In the genomic region with DNA sequence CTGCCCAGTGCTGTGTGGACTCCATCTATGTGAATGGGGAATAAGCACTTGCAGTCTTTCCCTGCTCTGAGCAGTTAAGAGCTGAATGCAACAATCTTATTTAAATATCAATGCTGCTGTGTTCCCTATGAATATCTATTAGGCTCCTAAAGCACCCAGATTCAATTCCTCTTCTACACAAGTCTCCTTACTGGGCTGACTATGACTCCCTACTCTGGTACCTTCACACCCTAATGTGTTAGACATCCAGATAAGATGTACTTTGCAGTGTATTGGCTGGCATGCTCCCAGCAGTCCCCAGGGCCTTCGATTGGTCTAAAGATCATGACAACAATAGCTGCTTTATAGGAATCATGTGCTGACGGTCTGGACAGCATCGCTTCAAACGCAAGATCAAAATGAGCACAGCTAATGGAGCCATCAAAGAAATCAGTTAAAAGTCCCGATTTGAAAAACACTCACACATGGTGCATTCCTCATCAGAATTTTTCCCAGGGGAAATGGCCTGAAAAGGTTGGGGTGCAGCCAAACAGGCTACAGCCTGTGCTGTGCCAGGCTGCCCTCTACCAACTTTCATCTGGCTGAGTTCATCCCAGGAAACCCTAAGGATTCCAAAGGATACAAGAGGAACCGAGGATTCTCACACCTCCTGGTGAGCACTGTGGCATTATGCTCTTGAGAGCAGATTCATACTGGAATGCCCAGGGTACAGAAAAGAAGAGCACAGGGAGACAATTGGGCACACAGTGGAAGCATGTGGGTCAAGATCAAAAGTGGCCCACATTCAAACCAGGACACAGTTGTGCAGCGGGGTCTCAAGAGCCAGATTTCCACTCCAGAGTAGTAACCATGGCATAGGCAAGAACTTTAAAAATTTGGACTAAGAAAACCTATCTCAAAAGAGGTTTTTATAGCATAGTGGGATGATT, we compare ENCODE assay signal across 15 mouse cellular contexts.
A peak's percentile ranks its signal among the peaks of the same experiment; 100 is the strongest.
DNase-seq lines count a peak whose midpoint lies in the region; ATAC-seq and TF ChIP-seq lines count a peak whose summit lies in the region.
"Had no signal": no experiment of that assay in that cellular context is flagged by ENCODE, and none has a peak within 500 bp of the region (broad histone marks: within the 10 kb centered on the region; RNA-seq: fewer than 3 reads in every experiment).

No protein-coding gene starts in this region.

- intact Hi-C loops in heart, postnatal 25 days (cut with DNase I) = no loop called here

- WGBS in forebrain, embryonic 12.5 days = 52% methylated on average over 7 of the region's 7 CpGs
- WGBS in midbrain, embryonic 12.5 days = 51% methylated on average over 7 of the region's 7 CpGs

- H3K4me3 ChIP-seq in layer of hippocampus, adult 2 months = no peak overlapping the region
- H3K4me3 ChIP-seq in forebrain, embryonic 12.5 days (replicated peaks) = no peak overlapping the region
- no peak overlapping the region for H3K4me3 ChIP-seq in midbrain, embryonic 12.5 days
- H3K4me3 ChIP-seq: embryonic facial prominence, embryonic 12.5 days; heart, embryonic 10.5 days; myocyte had no signal

- peaks cover 11% of the 10 kb centered on the region; the same call in 1 of the 2 replicates for H3K4me1 ChIP-seq in forebrain, embryonic 12.5 days
- H3K4me1 ChIP-seq in midbrain, embryonic 12.5 days = peaks cover 4% of the 10 kb centered on the region
- H3K4me1 ChIP-seq: heart, embryonic 10.5 days had no signal

- no peaks in the 10 kb centered on the region for H3K27me3 ChIP-seq in forebrain, embryonic 12.5 days
- no peaks in the 10 kb centered on the region for H3K27me3 ChIP-seq in midbrain, embryonic 12.5 days
- H3K27me3 ChIP-seq: embryonic facial prominence, embryonic 12.5 days had no signal

- no peaks in the 10 kb centered on the region for H3K36me3 ChIP-seq in forebrain, embryonic 12.5 days (replicated peaks)
- H3K36me3 ChIP-seq in midbrain, embryonic 12.5 days = no peaks in the 10 kb centered on the region
- H3K36me3 ChIP-seq: embryonic facial prominence, embryonic 12.5 days; heart, embryonic 10.5 days had no signal

- H3K27ac ChIP-seq in layer of hippocampus, adult 2 months = peak overlapping the region; percentile 54
- no peak overlapping the region for H3K27ac ChIP-seq in forebrain, embryonic 12.5 days
- no peak overlapping the region for H3K27ac ChIP-seq in midbrain, embryonic 12.5 days (replicated peaks)
- H3K27ac ChIP-seq: embryonic facial prominence, embryonic 12.5 days; heart, embryonic 10.5 days had no signal

- H3K9me3 ChIP-seq in forebrain, embryonic 12.5 days = no peaks in the 10 kb centered on the region
- H3K9me3 ChIP-seq in midbrain, embryonic 12.5 days = no peaks in the 10 kb centered on the region
- H3K9me3 ChIP-seq: embryonic facial prominence, embryonic 12.5 days; heart, embryonic 10.5 days had no signal

- DNase-seq in layer of hippocampus, adult 2 months (ENCODE audit: low spot score in 2 of 2) = no peak
- DNase-seq in layer of hippocampus, adult 9-10 months (ENCODE audit: low spot score) = no peak
- DNase-seq in MN1 (ENCODE audit: low spot score) = peak; percentile 34
- DNase-seq in spleen, adult 18-20 months = no peak
- DNase-seq in heart, postnatal 25 days (ENCODE audit: low spot score) = no peak
- no peak for DNase-seq in ovary, postnatal 10 days (ENCODE audit: low spot score)
- DNase-seq: adrenal gland, postnatal 14 days; kidney, postnatal 4 days; lung, postnatal 36 days had no signal

- no peak overlapping the region for H3K4me2 ChIP-seq in forebrain, embryonic 12.5 days
- H3K4me2 ChIP-seq in midbrain, embryonic 12.5 days (replicated peaks) = no peak overlapping the region
- H3K4me2 ChIP-seq: embryonic facial prominence, embryonic 12.5 days; liver, embryonic 11.5 days had no signal

- ATAC-seq in forebrain, embryonic 12.5 days (ENCODE audit: low FRiP score) = peak; percentile 81
- ATAC-seq in midbrain, embryonic 12.5 days (ENCODE audit: low FRiP score, low read depth) = peak; percentile 85

- H3K9ac ChIP-seq in forebrain, embryonic 12.5 days = no peak overlapping the region
- no peak overlapping the region for H3K9ac ChIP-seq in midbrain, embryonic 12.5 days (replicated peaks)
- H3K9ac ChIP-seq: embryonic facial prominence, embryonic 12.5 days had no signal

- no peak for TF ChIP-seq CTCF in layer of hippocampus, adult 2 months (conservative IDR thresholded peaks at IDR 0.05)
